Mouse (Mus musculus): ENCODE data around the gene Cdh18. TPM values are rescaled to one million over a fixed set of nuclear protein-coding genes. Genes with fewer than 3 reads are reported as not detected.

Cdh18 gene
- polyA plus RNA-seq, 1 experiment from 2014 or later = 1.7 TPM

- Histone ChIP-seq H3K9me3 (no peaks in the 10 kb centered on the region), H3K27me3 (no peaks in the 10 kb centered on the region), H3K4me3 (no peak overlapping the region), H3K9ac (no peak overlapping the region), H3K4me1 (no peaks in the 10 kb centered on the region), H3K4me2 (replicated peaks) (no peak overlapping the region), H3K36me3 (no peaks in the 10 kb centered on the region), H3K27ac (no peak overlapping the region)
- ATAC-seq (ENCODE audit: insufficient number of reproducible peaks, insufficient read depth, low FRiP score, low TSS enrichment) = no peak
- WGBS = 75% methylated on average over 5 of the region's 5 CpGs
Measured at GRCm38 (mm10) chr15:23416450-23417080, 867.7 kb downstream of the Cdh18 start.

- H3K4me1 ChIP-seq = no peaks in the 10 kb centered on the region
- H3K4me3 ChIP-seq = no peak overlapping the region
- no peak for ATAC-seq (ENCODE audit: insufficient number of reproducible peaks, insufficient read depth, low FRiP score, low TSS enrichment)
- H3K36me3 ChIP-seq = no peaks in the 10 kb centered on the region
- H3K27ac ChIP-seq = no peak overlapping the region
- no peak overlapping the region for H3K9ac ChIP-seq
- H3K9me3 ChIP-seq = no peaks in the 10 kb centered on the region
- H3K4me2 ChIP-seq (replicated peaks) = no peak overlapping the region
- no peaks in the 10 kb centered on the region for H3K27me3 ChIP-seq
Measured at GRCm38 (mm10) chr15:23418158-23418557, 869.3 kb downstream of the Cdh18 start.

GRCm38 (mm10) chr15:23420010-23420409, 871.2 kb downstream of the Cdh18 start:
- Histone ChIP-seq H3K27ac (no peak overlapping the region), H3K27me3 (no peaks in the 10 kb centered on the region), H3K36me3 (no peaks in the 10 kb centered on the region), H3K9me3 (no peaks in the 10 kb centered on the region), H3K4me3 (no peak overlapping the region), H3K9ac (no peak overlapping the region), H3K4me1 (no peaks in the 10 kb centered on the region), H3K4me2 (replicated peaks) (no peak overlapping the region)
- no peak for ATAC-seq (ENCODE audit: insufficient number of reproducible peaks, insufficient read depth, low FRiP score, low TSS enrichment)
- WGBS = 79% methylated on average over 3 of the region's 3 CpGs

- no peak overlapping the region for H3K4me2 ChIP-seq (replicated peaks)
- no peaks in the 10 kb centered on the region for H3K4me1 ChIP-seq
- no peak overlapping the region for H3K4me3 ChIP-seq
- H3K27ac ChIP-seq = no peak overlapping the region
- ATAC-seq (ENCODE audit: insufficient number of reproducible peaks, insufficient read depth, low FRiP score, low TSS enrichment) = no peak
- H3K27me3 ChIP-seq = no peaks in the 10 kb centered on the region
- H3K9me3 ChIP-seq = no peaks in the 10 kb centered on the region
- no peaks in the 10 kb centered on the region for H3K36me3 ChIP-seq
- WGBS = 79% methylated on average over 5 of the region's 5 CpGs
- H3K9ac ChIP-seq = no peak overlapping the region
Measured at GRCm38 (mm10) chr15:23430021-23430420, 881.2 kb downstream of the Cdh18 start.

- Histone ChIP-seq H3K4me1 (no peaks in the 10 kb centered on the region), H3K27me3 (no peaks in the 10 kb centered on the region), H3K9ac (no peak overlapping the region), H3K27ac (no peak overlapping the region), H3K4me2 (replicated peaks) (no peak overlapping the region), H3K36me3 (no peaks in the 10 kb centered on the region), H3K9me3 (no peaks in the 10 kb centered on the region), H3K4me3 (no peak overlapping the region)
- ATAC-seq (ENCODE audit: insufficient number of reproducible peaks, insufficient read depth, low FRiP score, low TSS enrichment) = no peak
- 66% methylated on average over 1 of the region's 1 CpGs for WGBS
Measured at GRCm38 (mm10) chr15:23448542-23448941, 899.7 kb downstream of the Cdh18 start.

- H3K4me1 ChIP-seq = no peaks in the 10 kb centered on the region
- no peak for ATAC-seq (ENCODE audit: insufficient number of reproducible peaks, insufficient read depth, low FRiP score, low TSS enrichment)
- no peaks in the 10 kb centered on the region for H3K36me3 ChIP-seq
- H3K4me2 ChIP-seq (replicated peaks) = no peak overlapping the region; the same call in 1 of the 2 replicates
- H3K9ac ChIP-seq = no peak overlapping the region
- no peaks in the 10 kb centered on the region for H3K27me3 ChIP-seq
- H3K9me3 ChIP-seq = no peaks in the 10 kb centered on the region
- 29% methylated on average over 9 of the region's 9 CpGs for WGBS
- no peak overlapping the region for H3K4me3 ChIP-seq
- no peak overlapping the region for H3K27ac ChIP-seq
Measured at GRCm38 (mm10) chr15:23452098-23452625, 903.3 kb downstream of the Cdh18 start.

GRCm38 (mm10) chr15:23453331-23453730, 904.5 kb downstream of the Cdh18 start:
- H3K9me3 ChIP-seq = no peaks in the 10 kb centered on the region
- no peaks in the 10 kb centered on the region for H3K36me3 ChIP-seq
- no peak for ATAC-seq (ENCODE audit: insufficient number of reproducible peaks, insufficient read depth, low FRiP score, low TSS enrichment)
- WGBS = 75% methylated on average over 6 of the region's 6 CpGs
- H3K9ac ChIP-seq = no peak overlapping the region
- H3K27ac ChIP-seq = no peak overlapping the region
- no peaks in the 10 kb centered on the region for H3K4me1 ChIP-seq
- no peak overlapping the region for H3K4me3 ChIP-seq
- H3K27me3 ChIP-seq = no peaks in the 10 kb centered on the region
- H3K4me2 ChIP-seq (replicated peaks) = no peak overlapping the region

GRCm38 (mm10) chr15:23455344-23455743, 906.5 kb downstream of the Cdh18 start:
- WGBS = 81% methylated on average over 7 of the region's 7 CpGs
- Histone ChIP-seq H3K36me3 (no peaks in the 10 kb centered on the region), H3K27ac (no peak overlapping the region), H3K9ac (no peak overlapping the region), H3K27me3 (no peaks in the 10 kb centered on the region), H3K4me2 (replicated peaks) (no peak overlapping the region), H3K4me1 (no peaks in the 10 kb centered on the region), H3K9me3 (no peaks in the 10 kb centered on the region), H3K4me3 (no peak overlapping the region)
- ATAC-seq (ENCODE audit: insufficient number of reproducible peaks, insufficient read depth, low FRiP score, low TSS enrichment) = no peak

- H3K9me3 ChIP-seq = no peaks in the 10 kb centered on the region
Measured at GRCm38 (mm10) chr15:23457401-23457800, 908.6 kb downstream of the Cdh18 start.

GRCm38 (mm10) chr15:23470527-23471475, 922.0 kb downstream of the Cdh18 start:
- no peak for ATAC-seq (ENCODE audit: insufficient number of reproducible peaks, insufficient read depth, low FRiP score, low TSS enrichment)
- WGBS = 52% methylated on average over 7 of the region's 7 CpGs

More at GRCm38 (mm10) chr15:23457401-23457800, 908.6 kb downstream of the Cdh18 start:
- H3K4me2 ChIP-seq (replicated peaks) = no peak overlapping the region
- no peaks in the 10 kb centered on the region for H3K36me3 ChIP-seq
- ATAC-seq (ENCODE audit: insufficient number of reproducible peaks, insufficient read depth, low FRiP score, low TSS enrichment) = no peak
- no peaks in the 10 kb centered on the region for H3K4me1 ChIP-seq
- 75% methylated on average over 3 of the region's 3 CpGs for WGBS
- H3K27me3 ChIP-seq = no peaks in the 10 kb centered on the region
- no peak overlapping the region for H3K9ac ChIP-seq
- no peak overlapping the region for H3K27ac ChIP-seq
- H3K4me3 ChIP-seq = no peak overlapping the region

GRCm38 (mm10) chr15:23486306-23486705, 937.5 kb downstream of the Cdh18 start:
- H3K9me3 ChIP-seq = no peaks in the 10 kb centered on the region
- H3K4me3 ChIP-seq = no peak overlapping the region
- WGBS = 42% methylated on average over 1 of the region's 1 CpGs
- H3K27me3 ChIP-seq = no peaks in the 10 kb centered on the region
- H3K36me3 ChIP-seq = no peaks in the 10 kb centered on the region
- no peak overlapping the region for H3K4me2 ChIP-seq (replicated peaks)
- H3K9ac ChIP-seq = no peak overlapping the region
- ATAC-seq (ENCODE audit: insufficient number of reproducible peaks, insufficient read depth, low FRiP score, low TSS enrichment) = no peak
- no peak overlapping the region for H3K27ac ChIP-seq
- no peaks in the 10 kb centered on the region for H3K4me1 ChIP-seq

More at GRCm38 (mm10) chr15:23470527-23471475, 922.0 kb downstream of the Cdh18 start:
- Histone ChIP-seq H3K4me2 (replicated peaks) (no peak overlapping the region), H3K36me3 (no peaks in the 10 kb centered on the region), H3K4me1 (no peaks in the 10 kb centered on the region), H3K9ac (no peak overlapping the region), H3K27ac (no peak overlapping the region), H3K4me3 (no peak overlapping the region), H3K27me3 (no peaks in the 10 kb centered on the region), H3K9me3 (no peaks in the 10 kb centered on the region)

- Histone ChIP-seq H3K9ac (no peak overlapping the region), H3K36me3 (no peaks in the 10 kb centered on the region), H3K4me1 (no peaks in the 10 kb centered on the region), H3K4me2 (replicated peaks) (no peak overlapping the region), H3K27me3 (no peaks in the 10 kb centered on the region), H3K4me3 (no peak overlapping the region), H3K27ac (no peak overlapping the region), H3K9me3 (no peaks in the 10 kb centered on the region)
- ATAC-seq (ENCODE audit: insufficient number of reproducible peaks, insufficient read depth, low FRiP score, low TSS enrichment) = no peak
- WGBS = 76% methylated on average over 4 of the region's 4 CpGs
Measured at GRCm38 (mm10) chr15:23506480-23506879, 957.7 kb downstream of the Cdh18 start.

Data from embryonic facial prominence, embryonic 12.5 days (tissue).